Mouse (Mus musculus) brain, embryonic 14.5 days (tissue): ENCODE results near the gene 1700028K03Rik.

Experiments used
- CTCF ChIP-seq: fragments of 200-500 bp; IDR thresholded peaks from 2 replicates; pipeline ENCODE4 v1.5.1; 2012; ENCODE audit warnings: inconsistent platforms, mild to moderate bottlenecking, moderate library complexity, borderline replicate concordance; ENCODE audit not compliant: insufficient read depth, insufficient read length; ENCODE audit errors: extremely low read depth
- POLR2A ChIP-seq: fragments of 200-500 bp; IDR thresholded peaks from 2 replicates; pipeline ENCODE4 v1.6.1; 2012; ENCODE audit warnings: mild to moderate bottlenecking, inconsistent platforms, borderline replicate concordance; ENCODE audit not compliant: poor library complexity, insufficient read depth, insufficient read length, severe bottlenecking; ENCODE audit errors: extremely low read depth

DNA sequence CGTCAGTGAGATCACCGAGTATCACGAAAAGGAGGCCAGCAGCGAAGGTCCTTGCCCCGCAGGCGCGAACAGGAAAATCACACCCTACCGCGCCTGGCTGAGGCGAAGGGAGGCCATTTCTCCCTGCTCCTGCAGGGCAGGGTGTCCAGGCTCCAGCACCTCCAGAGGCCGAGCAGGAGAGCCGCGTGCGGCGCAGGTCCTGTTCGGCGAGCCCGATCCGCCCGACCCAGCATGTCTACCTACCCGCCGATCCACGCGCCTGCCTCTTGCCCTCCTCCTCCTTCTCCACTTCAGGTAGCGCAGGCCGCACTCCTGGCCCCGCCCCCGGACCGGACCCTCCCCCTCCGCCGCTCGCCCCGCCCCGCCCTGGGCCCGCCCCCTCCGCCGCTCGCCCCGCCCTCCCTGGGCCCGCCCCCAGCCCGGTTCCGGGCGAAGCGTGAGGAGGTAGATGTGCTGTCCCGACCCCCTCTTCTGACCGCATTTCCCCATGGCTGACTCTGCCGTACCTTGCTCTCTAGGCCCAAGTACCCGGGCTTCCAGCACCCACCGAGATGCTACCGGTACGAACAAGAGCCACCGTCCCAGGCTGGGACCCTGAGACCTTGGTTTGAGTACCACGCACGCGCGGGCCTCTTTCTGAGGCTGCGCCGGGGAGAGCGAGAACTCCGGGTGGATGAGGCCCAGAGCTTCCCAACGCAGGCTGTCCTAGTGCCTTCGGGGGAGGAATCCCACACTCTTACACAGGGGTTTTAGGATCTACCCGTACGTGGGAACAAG lies 63.0 kb downstream of the 1700028K03Rik start, which contains the start of the genes Rpap2 and Glmn:
- TF ChIP-seq CTCF, result no peak
- TF ChIP-seq POLR2A, result peak; percentile 56; the same call in 1 of the 2 replicates
